Mouse (Mus musculus) urinary bladder, adult 18-20 months (tissue): ENCODE measurements at regions not wholly inside any gene's neighbourhood (a gene's known extent, or its start where the extent isn't known, plus 50 kb on each side); places are given as distances from the start of the nearest gene placed in this dataset.
A peak's percentile ranks its signal among the peaks of the same experiment; 100 is the strongest.
"Not testable (repeated sequence)": the region's sequence is repeated elsewhere in the genome, so short reads cannot be mapped to it uniquely, and the experiment has no call there.

Source experiments
- DNase-seq, 2 experiments: peaks; one replicate each; pipeline ENCODE4 v3.0.0; 2022; ENCODE audit warnings: low spot score in 2 of 2, mixed read lengths in 2 of 2

- no peak for DNase-seq
Measured at GRCm38 (mm10) chr17:16571403-16571802, 492.5 kb upstream of the Zfp960 start.

GRCm38 (mm10) chr17:16588791-16589190 is 475.1 kb upstream of the Zfp960 start:
- DNase-seq = no peak

GRCm38 (mm10) chr17:16599671-16600070 is 464.2 kb upstream of the Zfp960 start:
- no peak for DNase-seq

GRCm38 (mm10) chr17:16612405-16612979 is 451.4 kb upstream of the Zfp960 start:
- no peak for DNase-seq

- no peak for DNase-seq
Measured at GRCm38 (mm10) chr17:16621931-16622556, 441.9 kb upstream of the Zfp960 start.

GRCm38 (mm10) chr17:16629854-16630253 is 434.1 kb upstream of the Zfp960 start:
- no peak for DNase-seq

- DNase-seq = no peak
Measured at GRCm38 (mm10) chr17:16633426-16633825, 430.5 kb upstream of the Zfp960 start.

- DNase-seq = no peak
Measured at GRCm38 (mm10) chr17:16637463-16637862, 426.4 kb upstream of the Zfp960 start.

GRCm38 (mm10) chr17:16647942-16648341 is 416.0 kb upstream of the Zfp960 start:
- DNase-seq = no peak

GRCm38 (mm10) chr17:16665253-16665652 is 398.7 kb upstream of the Zfp960 start:
- DNase-seq = no peak

GRCm38 (mm10) chr17:16667606-16668005 is 396.3 kb upstream of the Zfp960 start:
- no peak for DNase-seq

- no peak for DNase-seq
Measured at GRCm38 (mm10) chr17:16704199-16704598, 359.7 kb upstream of the Zfp960 start.

- no peak for DNase-seq
Measured at GRCm38 (mm10) chr17:16705890-16706289, 358.0 kb upstream of the Zfp960 start.

- no peak for DNase-seq
Measured at GRCm38 (mm10) chr17:16726904-16727303, 337.0 kb upstream of the Zfp960 start.

- DNase-seq = no peak
Measured at GRCm38 (mm10) chr17:16753090-16753489, 310.8 kb upstream of the Zfp960 start.

- DNase-seq = not testable (repeated sequence)
Measured at GRCm38 (mm10) chr17:16770587-16770986, 293.3 kb upstream of the Zfp960 start.

- DNase-seq = no peak
Measured at GRCm38 (mm10) chr17:16798316-16798715, 265.6 kb upstream of the Zfp960 start.

- DNase-seq = no peak
Measured at GRCm38 (mm10) chr17:16804986-16805385, 258.9 kb upstream of the Zfp960 start.

GRCm38 (mm10) chr17:16818421-16818820 is 245.5 kb upstream of the Zfp960 start:
- DNase-seq = no peak

- DNase-seq = no peak
Measured at GRCm38 (mm10) chr17:16821716-16822115, 242.2 kb upstream of the Zfp960 start.

- DNase-seq = no peak
Measured at GRCm38 (mm10) chr17:16839152-16839551, 224.8 kb upstream of the Zfp960 start.

- DNase-seq = no peak
Measured at GRCm38 (mm10) chr17:16860771-16861170, 203.1 kb upstream of the Zfp960 start.

GRCm38 (mm10) chr17:16900791-16901190 is 163.1 kb upstream of the Zfp960 start:
- peak in 1 of 2 experiments; percentile 8 for DNase-seq

GRCm38 (mm10) chr17:16918191-16918590 is 145.7 kb upstream of the Zfp960 start:
- DNase-seq = no peak
